Mouse (Mus musculus) MEL (cell line): ENCODE data around the gene Zfp74. TPM values are rescaled to one million over a fixed set of nuclear protein-coding genes. Genes with fewer than 3 reads are reported as not detected.

Experiments
- DNase-seq: peaks from one replicate; pipeline ENCODE4 v3.0.0; 2011; ENCODE audit warnings: low read depth, low spot score
- H3K27ac ChIP-seq: 2 replicates; pipeline ENCODE4 v1.5.1; 2012; ENCODE audit warnings: low read depth, mild to moderate bottlenecking, control low read depth, low read length, moderate library complexity; ENCODE audit not compliant: control insufficient read depth
- H3K27me3 ChIP-seq, 2 experiments: fragments of 150-350 bp in 1 of 2; sonication (generic) in 1 of 2; 2 replicates each; pipeline ENCODE4 v1.6.1; 2012; ENCODE audit warnings: low read length in 2 of 2, mild to moderate bottlenecking in 2 of 2, improper control_type of control experiment in 1 of 2, moderate library complexity in 1 of 2; ENCODE audit not compliant: insufficient read depth in 2 of 2, control insufficient read depth in 1 of 2
- H3K36me3 ChIP-seq, 2 experiments: 2 replicates each; pipeline ENCODE4 v1.6.1; 2012 to 2014; ENCODE audit warnings: low read length in 2 of 2, improper control_type of control experiment in 1 of 2, inconsistent platforms in 1 of 2, mild to moderate bottlenecking in 1 of 2; ENCODE audit not compliant: insufficient read depth in 2 of 2, control insufficient read depth in 1 of 2
- H3K4me1 ChIP-seq, 2 experiments: fragments of 150-350 bp in 1 of 2; sonication (generic) in 1 of 2; 2 replicates each; pipeline ENCODE4 v1.6.1; 2012; ENCODE audit warnings: low read length in 2 of 2, improper control_type of control experiment in 1 of 2, mild to moderate bottlenecking in 1 of 2; ENCODE audit not compliant: insufficient read depth in 2 of 2, control insufficient read depth in 1 of 2
- H3K4me3 ChIP-seq, 2 experiments: fragments of 150-350 bp in 1 of 2; sonication (generic) in 1 of 2; 2 replicates each; pipeline ENCODE4 v1.5.1; 2012; ENCODE audit warnings: low read depth in 2 of 2, low read length in 2 of 2, mild to moderate bottlenecking in 2 of 2, moderate library complexity in 2 of 2, control low read depth in 1 of 2, improper control_type of control experiment in 1 of 2; ENCODE audit not compliant: control insufficient read depth in 1 of 2, insufficient read depth in 1 of 2
- H3K79me2 ChIP-seq: 2 replicates; pipeline ENCODE4 v1.6.1; 2012; ENCODE audit warnings: mild to moderate bottlenecking, low read length, moderate library complexity; ENCODE audit not compliant: control insufficient read depth, poor library complexity, insufficient read depth
- H3K9ac ChIP-seq: 2 replicates; pipeline ENCODE4 v1.6.1; 2012; ENCODE audit warnings: low read depth, mild to moderate bottlenecking, control low read depth, low read length, moderate library complexity; ENCODE audit not compliant: control insufficient read depth, poor library complexity, severe bottlenecking
- H3K9me3 ChIP-seq: fragments of 150-350 bp; sonication (generic); replicated peaks from 2 replicates; pipeline ENCODE4 v1.6.1; 2012; ENCODE audit warnings: mild to moderate bottlenecking, low read length, improper control_type of control experiment, moderate library complexity; ENCODE audit not compliant: insufficient read depth
- BHLHE40 ChIP-seq: IDR thresholded peaks from 2 replicates; pipeline ENCODE4 v1.6.1; 2012; ENCODE audit warnings: low read depth, mild to moderate bottlenecking, inconsistent platforms, low read length, improper control_type of control experiment, borderline replicate concordance
- CHD2 ChIP-seq: IDR thresholded peaks from 2 replicates; pipeline ENCODE4 v1.6.1; 2011; ENCODE audit warnings: low read length, improper control_type of control experiment
- CTCF ChIP-seq, 3 experiments: IDR thresholded peaks in 2 of 3; conservative IDR thresholded peaks in 1 of 3; 2 replicates each; pipeline ENCODE4 v1.5.1; 2011 to 2012; ENCODE audit warnings: low read length in 3 of 3, low read depth in 2 of 3, mild to moderate bottlenecking in 2 of 3, improper control_type of control experiment in 1 of 3, inconsistent platforms in 1 of 3, mixed read lengths in 1 of 3, moderate library complexity in 1 of 3; ENCODE audit not compliant: control insufficient read depth in 1 of 3, insufficient read depth in 1 of 3, poor library complexity in 1 of 3, severe bottlenecking in 1 of 3
- E2F4 ChIP-seq: IDR thresholded peaks from 2 replicates; pipeline ENCODE4 v1.6.1; 2011; ENCODE audit warnings: low read depth, low read length, improper control_type of control experiment, borderline replicate concordance
- ELF1 ChIP-seq: IDR thresholded peaks from 2 replicates; pipeline ENCODE4 v1.6.1; 2014; ENCODE audit warnings: low read depth, mild to moderate bottlenecking, inconsistent platforms, low read length, improper control_type of control experiment, moderate library complexity
- ETS1 ChIP-seq: IDR thresholded peaks from 2 replicates; pipeline ENCODE4 v1.6.1; 2012; ENCODE audit warnings: low read depth, mild to moderate bottlenecking, inconsistent platforms, low read length, improper control_type of control experiment, moderate library complexity
- GABPA ChIP-seq: IDR thresholded peaks from 2 replicates; pipeline ENCODE4 v1.6.1; 2012; ENCODE audit warnings: low read depth, mild to moderate bottlenecking, inconsistent platforms, low read length, improper control_type of control experiment, moderate library complexity
- GATA1 ChIP-seq: IDR thresholded peaks from 2 replicates; pipeline ENCODE4 v1.6.1; 2011; ENCODE audit warnings: low read depth, low read length, improper control_type of control experiment
- HCFC1 ChIP-seq: IDR thresholded peaks from 2 replicates; pipeline ENCODE4 v1.6.1; 2012; ENCODE audit warnings: low read depth, mild to moderate bottlenecking, inconsistent platforms, low read length, improper control_type of control experiment, moderate library complexity
- JUND ChIP-seq: IDR thresholded peaks from 2 replicates; pipeline ENCODE4 v1.6.1; 2011; ENCODE audit warnings: low read depth, mild to moderate bottlenecking, improper control_type of control experiment, low read length
- KAT2A ChIP-seq: conservative IDR thresholded peaks from 2 replicates; pipeline ENCODE4 v1.6.1; 2012; ENCODE audit warnings: low read depth, low read length, improper control_type of control experiment, inconsistent platforms
- MAFK ChIP-seq: IDR thresholded peaks from 2 replicates; pipeline ENCODE4 v1.6.1; 2011; ENCODE audit warnings: low read depth, mild to moderate bottlenecking, low read length, improper control_type of control experiment, borderline replicate concordance
- MAZ ChIP-seq: IDR thresholded peaks from 2 replicates; pipeline ENCODE4 v1.6.1; 2012; ENCODE audit warnings: low read depth, mild to moderate bottlenecking, inconsistent platforms, low read length, improper control_type of control experiment
- MEF2A ChIP-seq: IDR thresholded peaks from 2 replicates; pipeline ENCODE4 v1.6.1; 2014; ENCODE audit warnings: low read depth, mild to moderate bottlenecking, inconsistent platforms, low read length, improper control_type of control experiment; ENCODE audit not compliant: poor library complexity, insufficient replicate concordance, severe bottlenecking; ENCODE audit errors: extremely low read depth
- MYB ChIP-seq: IDR thresholded peaks from 2 replicates; pipeline ENCODE4 v1.6.1; 2011; ENCODE audit warnings: mild to moderate bottlenecking, low read depth, low read length, improper control_type of control experiment
- MYC ChIP-seq: IDR thresholded peaks from 2 replicates; pipeline ENCODE4 v1.6.1; 2011; ENCODE audit warnings: low read depth, mild to moderate bottlenecking, low read length, improper control_type of control experiment, moderate library complexity
- NELFE ChIP-seq: IDR thresholded peaks from 2 replicates; pipeline ENCODE4 v1.6.1; 2011; ENCODE audit warnings: low read depth, low read length, improper control_type of control experiment
- POLR2AphosphoS2 ChIP-seq: IDR thresholded peaks from 2 replicates; pipeline ENCODE4 v1.6.1; 2011; ENCODE audit warnings: low read length, improper control_type of control experiment
- POLR2AphosphoS5 ChIP-seq: IDR thresholded peaks from 2 replicates; pipeline ENCODE4 v1.6.1; 2012; ENCODE audit warnings: low read depth, borderline replicate concordance, mild to moderate bottlenecking, inconsistent platforms, low read length, moderate library complexity, mixed read lengths
- RAD21 ChIP-seq: IDR thresholded peaks from 2 replicates; pipeline ENCODE4 v1.6.1; 2011; ENCODE audit warnings: mild to moderate bottlenecking, low read depth, low read length, improper control_type of control experiment
- TAL1 ChIP-seq: IDR thresholded peaks from 2 replicates; pipeline ENCODE4 v1.6.1; 2012; ENCODE audit warnings: mild to moderate bottlenecking, inconsistent platforms, low read length, moderate library complexity, mixed read lengths
- TBP ChIP-seq: IDR thresholded peaks from 2 replicates; pipeline ENCODE4 v1.8.0; 2011; ENCODE audit warnings: low read depth, low read length, improper control_type of control experiment
- USF1 ChIP-seq: IDR thresholded peaks from 2 replicates; pipeline ENCODE4 v1.6.1; 2014; ENCODE audit warnings: low read depth, mild to moderate bottlenecking, inconsistent platforms, low read length, improper control_type of control experiment, moderate library complexity
- ZKSCAN1 ChIP-seq: IDR thresholded peaks from 2 replicates; pipeline ENCODE4 v1.6.1; 2012; ENCODE audit warnings: low read depth, mild to moderate bottlenecking, inconsistent platforms, low read length, improper control_type of control experiment, moderate library complexity
- ZNF384 ChIP-seq: IDR thresholded peaks from 2 replicates; pipeline ENCODE4 v1.6.1; 2012; ENCODE audit warnings: low read depth, mild to moderate bottlenecking, inconsistent platforms, low read length, improper control_type of control experiment
- polyA plus RNA-seq, 2 experiments: library from polyadenylated mRNA; stranded (reverse) in 1 of 2; unstranded in 1 of 2; fragments of >175 nt in 1 of 2; fragments of >200 nt in 1 of 2; gene quantifications; 2 replicates each; pipeline versions ENCODE4 v1.2.1 to v1.2.4; 2012; ENCODE audit warnings: low replicate concordance in 2 of 2, low read depth in 1 of 2; ENCODE audit not compliant: insufficient read length in 2 of 2, insufficient read depth in 1 of 2, missing spikeins in 1 of 2
- total RNA-seq: library from RNA; depleted of rRNA; stranded (reverse); fragments of 300-350 nt; gene quantifications from 2 replicates; pipeline ENCODE4 v1.2.3, GENCODE M21; 2012

Zfp74 gene
- total and polyA plus RNA-seq, 3 experiments: 4.8 to 9.4 TPM; not detected in 1

DNA sequence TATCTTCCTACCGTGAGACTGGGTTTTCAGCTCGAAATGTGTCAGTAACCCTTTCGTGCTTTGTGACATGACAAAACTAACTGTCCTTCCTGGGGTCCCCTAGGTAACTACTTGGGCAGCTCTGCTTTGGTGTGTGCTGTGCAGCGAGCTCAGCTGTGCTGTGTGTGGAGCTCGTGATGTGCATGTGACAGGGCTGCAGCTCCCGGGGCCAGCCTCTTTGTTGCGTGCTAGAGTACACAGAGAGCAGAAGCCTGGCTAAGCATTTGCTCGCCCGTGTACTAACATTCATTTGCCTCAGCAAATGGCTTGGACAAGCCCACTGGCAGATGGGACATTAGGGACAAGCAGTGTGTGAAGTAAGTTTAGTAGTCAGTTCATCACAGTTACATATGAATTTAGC is 39.5 kb upstream of the Zfp74 start:
- Histone ChIP-seq H3K9me3 (no peaks in the 10 kb centered on the region), H3K4me1 (no peaks in the 10 kb centered on the region), H3K79me2 (no peaks in the 10 kb centered on the region; the same call in 1 of the 2 replicates), H3K27me3 (no peaks in the 10 kb centered on the region), H3K9ac (no peak overlapping the region), H3K4me3 (no peak overlapping the region), H3K27ac (no peak overlapping the region), H3K36me3 (peaks cover 0 to 5% of the 10 kb centered on the region in 2 experiments; a peak in 3 of 4 replicates)
- DNase-seq: no peak
- no peak for TF ChIP-seq POLR2AphosphoS5
- no peak for TF ChIP-seq BHLHE40
- TF ChIP-seq HCFC1: no peak

DNA sequence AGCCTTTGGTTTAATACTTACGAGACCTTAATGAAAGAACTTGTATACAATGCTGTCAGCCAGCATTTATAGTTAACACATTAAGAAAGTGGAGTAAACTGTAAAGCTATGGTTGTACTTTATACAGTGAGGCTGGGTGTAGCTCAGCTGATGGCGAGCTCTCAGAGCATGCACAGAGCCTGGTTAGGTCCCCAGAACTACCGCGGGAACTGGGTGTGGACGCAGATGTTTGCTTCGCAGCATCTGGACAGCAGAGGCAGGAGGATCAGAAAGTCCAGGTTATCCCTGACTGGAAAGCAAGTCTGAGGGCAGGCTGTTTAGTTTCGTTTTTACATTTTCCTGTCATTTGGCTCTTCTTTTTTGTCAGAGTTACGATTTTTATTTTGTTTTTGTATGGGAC is 38.8 kb upstream of the Zfp74 start:
- H3K9me3 ChIP-seq: no peaks in the 10 kb centered on the region
- no peaks in the 10 kb centered on the region; the same call in 1 of the 2 replicates for H3K79me2 ChIP-seq
- no peak for DNase-seq
- H3K36me3 ChIP-seq: peaks cover 0 to 5% of the 10 kb centered on the region in 2 experiments; a peak in 3 of 4 replicates
- no peak overlapping the region for H3K4me3 ChIP-seq
- no peaks in the 10 kb centered on the region for H3K27me3 ChIP-seq
- H3K27ac ChIP-seq: no peak overlapping the region
- TF ChIP-seq BHLHE40: no peak
- TF ChIP-seq CHD2: no peak
- no peak for TF ChIP-seq ZNF384
- no peak for TF ChIP-seq GABPA
- TF ChIP-seq TAL1: no peak
- no peak for TF ChIP-seq ZKSCAN1
- no peak for TF ChIP-seq HCFC1
- TF ChIP-seq JUND: no peak
- TF ChIP-seq POLR2AphosphoS5: no peak
- no peak for TF ChIP-seq MAFK
- no peak for TF ChIP-seq USF1
- TF ChIP-seq, all 39 proteins: peak for 0
- H3K4me1 ChIP-seq: no peaks in the 10 kb centered on the region
- H3K9ac ChIP-seq: no peak overlapping the region

DNA sequence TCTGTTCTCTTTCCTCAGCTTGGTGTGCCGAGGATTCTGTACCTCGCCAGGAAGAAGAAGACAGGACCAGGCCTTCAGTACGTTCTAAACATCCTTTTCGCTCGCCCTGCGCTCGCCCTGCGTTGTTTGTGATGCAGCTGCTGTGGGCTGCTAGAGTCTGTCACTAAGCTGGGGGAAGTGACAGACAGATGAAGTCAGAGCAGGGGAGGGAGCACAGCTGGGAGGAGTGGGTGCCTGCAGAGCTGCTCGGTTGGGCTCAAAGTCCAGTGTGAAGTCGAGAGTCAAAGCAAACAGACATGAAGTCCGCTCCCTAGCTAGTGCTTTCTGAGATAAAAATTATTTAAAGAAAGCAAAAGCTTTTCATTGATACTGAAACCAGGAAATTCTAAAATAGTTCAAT is 35.1 kb upstream of the Zfp74 start:
- Histone ChIP-seq H3K9me3 (no peaks in the 10 kb centered on the region), H3K79me2 (peaks cover 6% of the 10 kb centered on the region), H3K4me3 (no peak overlapping the region), H3K9ac (no peak overlapping the region), H3K27me3 (no peaks in the 10 kb centered on the region), H3K4me1 (peaks cover 0 to 7% of the 10 kb centered on the region in 2 experiments; a peak in 2 of 4 replicates), H3K27ac (no peak overlapping the region), H3K36me3 (peaks cover 4 to 5% of the 10 kb centered on the region in 2 experiments; a peak in 3 of 4 replicates)
- DNase-seq: no peak
- no peak for TF ChIP-seq MYB
- TF ChIP-seq RAD21: no peak
- no peak for TF ChIP-seq TBP
- TF ChIP-seq MYC: no peak
- TF ChIP-seq POLR2AphosphoS5: no peak
- TF ChIP-seq HCFC1: no peak
- TF ChIP-seq ELF1: no peak
- no peak for TF ChIP-seq POLR2AphosphoS2
- TF ChIP-seq ETS1: no peak
- TF ChIP-seq TAL1: no peak
- TF ChIP-seq USF1: no peak
- TF ChIP-seq NELFE: no peak
- no peak for TF ChIP-seq KAT2A
- no peak for TF ChIP-seq GATA1
- TF ChIP-seq E2F4: no peak
- TF ChIP-seq MAZ: no peak
- TF ChIP-seq CTCF (IDR thresholded peaks at IDR 0.05 in 2 of 3, conservative IDR thresholded peaks at IDR 0.05 in 1 of 3; ENCODE audit: control insufficient read depth in 1 of 3, insufficient read depth in 1 of 3, low read depth in 2 of 3, low read length in 3 of 3, poor library complexity in 1 of 3, severe bottlenecking in 1 of 3): no peak
- TF ChIP-seq MEF2A: no peak
